Mouse (Mus musculus) brain, embryonic 14.5 days (tissue): ENCODE data around the gene Rundc3a.
A peak's percentile ranks its signal among the peaks of the same experiment; 100 is the strongest.

Source experiments
- CTCF ChIP-seq: fragments of 200-500 bp; IDR thresholded peaks from 2 replicates; pipeline ENCODE4 v1.5.1; 2012; ENCODE audit warnings: inconsistent platforms, mild to moderate bottlenecking, moderate library complexity, borderline replicate concordance; ENCODE audit not compliant: insufficient read depth, insufficient read length; ENCODE audit errors: extremely low read depth
- POLR2A ChIP-seq: fragments of 200-500 bp; IDR thresholded peaks from 2 replicates; pipeline ENCODE4 v1.6.1; 2012; ENCODE audit warnings: mild to moderate bottlenecking, inconsistent platforms, borderline replicate concordance; ENCODE audit not compliant: poor library complexity, insufficient read depth, insufficient read length, severe bottlenecking; ENCODE audit errors: extremely low read depth

GRCm38 (mm10) chr11:102438212-102439092 lies 45.2 kb downstream of the Rundc3a start:
- peak; percentile 76 for TF ChIP-seq CTCF
- TF ChIP-seq POLR2A: no peak
